Mouse (Mus musculus): ENCODE results near the gene Rpl6. TPM values are rescaled to one million over a fixed set of nuclear protein-coding genes. Genes with fewer than 3 reads are reported as not detected.

Gene Rpl6
- polyA plus RNA-seq, 1 experiment from 2014 or later = 617 TPM

DNA sequence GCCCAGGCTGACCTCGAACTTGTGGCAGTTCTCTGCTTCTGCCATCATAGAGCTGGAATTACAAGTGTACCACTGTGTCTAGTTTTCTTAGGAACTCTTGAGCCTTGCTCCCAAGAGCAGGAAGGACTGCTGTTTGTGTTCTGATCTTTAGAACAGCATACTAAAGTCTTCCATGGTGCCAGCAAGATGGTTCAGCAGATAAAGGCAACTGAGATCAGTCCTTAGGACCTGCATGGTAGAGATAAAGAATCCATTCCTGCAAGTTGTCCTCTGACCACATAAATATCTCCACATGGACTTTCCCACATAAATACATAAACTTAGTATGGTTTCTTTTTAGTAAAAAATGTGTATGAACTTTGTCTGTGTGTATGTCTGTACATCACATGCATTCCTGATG lies 38.4 kb downstream of the Rpl6 start:
- no peak overlapping the region for H3K4me2 ChIP-seq (replicated peaks)
- H3K36me3 ChIP-seq = no peaks in the 10 kb centered on the region
- H3K4me1 ChIP-seq = no peaks in the 10 kb centered on the region
- H3K27me3 ChIP-seq = no peaks in the 10 kb centered on the region
- H3K9me3 ChIP-seq (replicated peaks) = no peaks in the 10 kb centered on the region
- H3K9ac ChIP-seq = no peak overlapping the region
- no peak for ATAC-seq (ENCODE audit: insufficient number of reproducible peaks, low FRiP score, low TSS enrichment, low read depth)
- WGBS = 84% methylated on average over 1 of the region's 1 CpGs
- H3K27ac ChIP-seq (replicated peaks) = no peak overlapping the region
- H3K4me3 ChIP-seq (replicated peaks) = no peak overlapping the region

DNA sequence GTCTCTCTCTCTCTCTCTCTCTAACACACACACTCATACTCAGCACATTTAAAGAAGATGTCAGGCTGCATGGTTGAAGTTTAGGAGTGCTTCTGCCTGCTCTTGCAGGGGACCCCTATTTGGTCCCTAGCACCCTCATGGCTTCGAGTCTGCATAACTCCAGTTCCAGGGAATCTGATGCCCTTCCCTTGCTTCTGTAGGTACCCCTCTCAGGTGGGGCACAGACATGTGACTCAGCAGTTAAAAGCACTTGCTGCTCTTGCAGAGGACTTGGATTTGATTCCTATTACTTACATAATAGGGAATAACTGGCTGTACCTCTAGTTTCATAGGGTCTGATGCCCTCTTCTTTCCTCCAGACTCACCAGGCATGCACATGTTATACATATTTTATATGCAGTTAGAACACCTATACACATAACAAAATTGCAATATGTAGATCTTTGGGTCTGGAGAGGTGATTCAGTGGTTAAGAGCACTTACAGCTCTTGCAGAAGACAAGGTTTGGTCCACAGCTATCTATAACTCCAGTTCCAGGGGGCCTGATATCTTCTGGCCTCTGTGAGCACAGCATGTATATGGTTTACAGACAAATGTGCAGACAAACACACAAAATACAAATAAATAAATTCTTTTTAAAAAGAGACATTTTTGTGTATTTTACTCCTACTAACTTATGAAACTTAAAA lies 39.5 kb downstream of the Rpl6 start:
- whole genome bisulfite sequencing = 89% methylated on average over 1 of the region's 1 CpGs
- Histone ChIP-seq H3K36me3 (no peaks in the 10 kb centered on the region), H3K9ac (no peak overlapping the region), H3K27ac (replicated peaks) (no peak overlapping the region), H3K4me3 (replicated peaks) (no peak overlapping the region), H3K4me2 (replicated peaks) (no peak overlapping the region), H3K9me3 (replicated peaks) (no peaks in the 10 kb centered on the region), H3K4me1 (no peaks in the 10 kb centered on the region), H3K27me3 (no peaks in the 10 kb centered on the region)
- ATAC-seq (ENCODE audit: insufficient number of reproducible peaks, low FRiP score, low TSS enrichment, low read depth) = no peak

DNA sequence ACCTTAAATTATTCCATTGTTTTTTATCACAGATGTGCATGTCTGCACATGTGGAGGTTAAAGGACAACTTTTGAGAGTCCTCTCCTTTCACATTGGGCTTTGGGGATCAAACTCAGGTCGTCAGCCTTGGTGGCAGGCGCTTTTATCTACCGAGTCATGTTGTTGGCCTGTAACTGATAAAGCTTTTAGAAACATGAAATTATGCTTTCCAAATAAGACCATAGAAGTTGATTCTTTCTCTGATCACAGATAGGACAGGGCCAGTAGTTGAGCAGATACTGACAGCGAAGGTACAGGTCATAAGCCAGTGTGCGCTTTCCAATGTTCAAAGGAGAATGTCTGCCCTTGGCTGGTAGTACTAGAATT lies 40.1 kb downstream of the Rpl6 start:
- H3K36me3 ChIP-seq = no peaks in the 10 kb centered on the region
- H3K9ac ChIP-seq = no peak overlapping the region
- H3K4me3 ChIP-seq (replicated peaks) = no peak overlapping the region
- H3K27ac ChIP-seq (replicated peaks) = no peak overlapping the region
- no peak overlapping the region for H3K4me2 ChIP-seq (replicated peaks)
- no peaks in the 10 kb centered on the region for H3K4me1 ChIP-seq
- no peak for ATAC-seq (ENCODE audit: insufficient number of reproducible peaks, low FRiP score, low TSS enrichment, low read depth)
- no peaks in the 10 kb centered on the region for H3K27me3 ChIP-seq
- H3K9me3 ChIP-seq (replicated peaks) = no peaks in the 10 kb centered on the region
- WGBS = 89% methylated on average over 5 of the region's 5 CpGs

DNA sequence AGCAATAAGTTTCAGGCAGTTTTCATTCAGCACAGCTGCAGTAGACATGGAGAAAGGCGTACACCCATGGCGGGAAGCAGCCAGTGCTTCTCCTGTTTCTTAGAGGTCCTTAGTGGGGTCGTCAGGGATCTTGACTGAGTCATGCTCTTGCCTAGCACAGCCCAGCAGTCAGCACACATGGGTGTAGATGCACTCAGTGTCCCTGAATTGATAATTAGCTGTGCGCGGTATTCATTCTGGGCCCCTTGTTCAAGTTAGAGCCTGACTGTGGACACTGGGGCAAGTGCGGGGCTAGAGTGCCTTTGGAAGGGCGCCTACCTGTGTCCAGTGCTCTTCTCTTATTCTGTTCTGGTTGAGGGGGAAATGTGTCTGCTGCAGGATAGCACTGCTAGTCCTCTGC lies 40.9 kb downstream of the Rpl6 start:
- ATAC-seq (ENCODE audit: insufficient number of reproducible peaks, low FRiP score, low TSS enrichment, low read depth) = no peak
- no peak overlapping the region for H3K4me3 ChIP-seq (replicated peaks)
- H3K27ac ChIP-seq (replicated peaks) = no peak overlapping the region
- H3K4me1 ChIP-seq = no peaks in the 10 kb centered on the region
- H3K9me3 ChIP-seq (replicated peaks) = no peaks in the 10 kb centered on the region
- WGBS = 86% methylated on average over 7 of the region's 7 CpGs
- no peaks in the 10 kb centered on the region for H3K36me3 ChIP-seq
- H3K9ac ChIP-seq = no peak overlapping the region
- no peaks in the 10 kb centered on the region for H3K27me3 ChIP-seq
- H3K4me2 ChIP-seq (replicated peaks) = no peak overlapping the region

DNA sequence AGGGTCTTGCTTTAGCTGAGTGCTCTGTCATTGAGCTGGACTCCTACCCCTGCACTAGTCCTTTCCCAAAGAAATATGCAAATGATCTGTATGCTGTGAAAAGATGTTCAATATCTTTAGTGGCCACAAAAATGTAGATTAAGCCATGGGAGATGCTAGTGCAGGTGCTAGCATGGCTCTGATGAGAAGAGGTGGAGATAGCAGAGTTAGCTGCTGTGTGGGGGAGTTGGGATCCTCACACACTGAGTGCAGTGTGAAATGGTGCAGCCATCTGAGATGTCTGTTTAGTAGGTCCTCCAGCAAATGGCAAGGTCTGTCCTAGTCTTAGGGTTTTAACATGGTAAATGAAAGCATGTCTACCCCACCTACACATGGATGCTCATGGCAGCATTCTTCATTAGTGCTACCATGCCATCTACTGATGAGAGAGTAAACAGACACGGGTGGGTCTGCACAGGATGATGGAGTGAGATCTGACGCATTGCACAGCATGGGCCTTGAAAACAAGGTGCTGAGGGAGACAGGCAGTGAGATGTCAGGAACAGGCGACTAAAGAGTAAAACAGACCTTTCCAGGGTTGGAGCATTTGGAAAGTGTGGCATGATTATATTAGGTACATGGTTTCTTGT lies 44.6 kb downstream of the Rpl6 start:
- Histone ChIP-seq H3K9ac (no peak overlapping the region), H3K9me3 (replicated peaks) (no peaks in the 10 kb centered on the region)
- WGBS = 85% methylated on average over 3 of the region's 3 CpGs

DNA sequence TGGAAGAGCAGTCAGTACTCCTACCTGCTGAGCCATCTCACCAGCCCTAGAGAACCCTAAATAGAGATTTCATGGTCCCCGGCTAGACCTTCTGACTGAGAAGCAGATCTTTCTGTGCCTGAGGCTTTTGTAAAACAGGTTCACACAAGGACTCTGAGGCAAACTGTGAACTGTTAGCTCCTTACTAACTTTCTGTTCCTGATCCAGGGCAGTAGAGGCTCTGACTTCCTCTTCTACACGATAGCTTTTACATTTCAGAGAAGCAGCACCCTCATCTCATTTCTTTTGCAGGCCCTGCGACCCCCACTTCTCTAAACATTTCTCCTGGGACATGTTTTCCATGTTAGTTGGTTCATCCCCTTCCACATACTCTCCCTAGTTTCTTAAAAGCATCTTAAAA lies 45.4 kb downstream of the Rpl6 start:
- Histone ChIP-seq H3K27ac (replicated peaks) (no peak overlapping the region), H3K9me3 (replicated peaks) (no peaks in the 10 kb centered on the region), H3K4me1 (no peaks in the 10 kb centered on the region), H3K4me3 (replicated peaks) (no peak overlapping the region), H3K4me2 (replicated peaks) (no peak overlapping the region), H3K27me3 (no peaks in the 10 kb centered on the region), H3K9ac (no peak overlapping the region), H3K36me3 (peaks cover 10% of the 10 kb centered on the region)
- no peak for ATAC-seq (ENCODE audit: insufficient number of reproducible peaks, low FRiP score, low TSS enrichment, low read depth)
- 82% methylated on average over 3 of the region's 3 CpGs for WGBS

More for the DNA sequence above, 44.6 kb downstream of the Rpl6 start:
- no peak for ATAC-seq (ENCODE audit: insufficient number of reproducible peaks, low FRiP score, low TSS enrichment, low read depth)
- H3K36me3 ChIP-seq = peaks cover 3% of the 10 kb centered on the region
- H3K4me1 ChIP-seq = no peaks in the 10 kb centered on the region
- no peaks in the 10 kb centered on the region for H3K27me3 ChIP-seq
- no peak overlapping the region for H3K4me3 ChIP-seq (replicated peaks)
- no peak overlapping the region for H3K4me2 ChIP-seq (replicated peaks)
- H3K27ac ChIP-seq (replicated peaks) = no peak overlapping the region

DNA sequence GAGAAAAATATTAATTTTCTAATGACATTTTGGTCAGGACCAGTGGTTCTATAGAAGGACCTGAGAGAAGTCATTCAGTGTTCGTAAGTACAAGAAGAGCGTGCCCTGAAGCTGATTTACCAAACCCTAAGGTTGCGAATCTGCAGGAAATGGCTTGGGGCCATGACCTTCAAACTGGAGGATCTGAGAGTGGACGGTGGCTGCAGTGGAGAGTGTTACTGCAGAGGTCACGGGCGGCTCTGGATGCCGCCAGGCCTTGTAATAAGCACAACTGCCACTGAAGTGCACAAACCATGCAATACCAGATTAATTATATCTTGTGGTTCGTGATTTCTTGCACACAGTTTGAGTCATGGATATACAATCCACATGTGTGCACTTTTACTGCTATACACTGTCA lies 47.5 kb downstream of the Rpl6 start:
- no peak overlapping the region for H3K27ac ChIP-seq (replicated peaks)
- H3K36me3 ChIP-seq = peaks cover 10% of the 10 kb centered on the region
- no peak overlapping the region for H3K4me3 ChIP-seq (replicated peaks)
- H3K4me2 ChIP-seq (replicated peaks) = no peak overlapping the region
- H3K9ac ChIP-seq = no peak overlapping the region
- ATAC-seq (ENCODE audit: insufficient number of reproducible peaks, low FRiP score, low TSS enrichment, low read depth) = no peak
- H3K4me1 ChIP-seq = no peaks in the 10 kb centered on the region
- H3K27me3 ChIP-seq = no peaks in the 10 kb centered on the region
- 58% methylated on average over 8 of the region's 8 CpGs for WGBS
- no peaks in the 10 kb centered on the region for H3K9me3 ChIP-seq (replicated peaks)

DNA sequence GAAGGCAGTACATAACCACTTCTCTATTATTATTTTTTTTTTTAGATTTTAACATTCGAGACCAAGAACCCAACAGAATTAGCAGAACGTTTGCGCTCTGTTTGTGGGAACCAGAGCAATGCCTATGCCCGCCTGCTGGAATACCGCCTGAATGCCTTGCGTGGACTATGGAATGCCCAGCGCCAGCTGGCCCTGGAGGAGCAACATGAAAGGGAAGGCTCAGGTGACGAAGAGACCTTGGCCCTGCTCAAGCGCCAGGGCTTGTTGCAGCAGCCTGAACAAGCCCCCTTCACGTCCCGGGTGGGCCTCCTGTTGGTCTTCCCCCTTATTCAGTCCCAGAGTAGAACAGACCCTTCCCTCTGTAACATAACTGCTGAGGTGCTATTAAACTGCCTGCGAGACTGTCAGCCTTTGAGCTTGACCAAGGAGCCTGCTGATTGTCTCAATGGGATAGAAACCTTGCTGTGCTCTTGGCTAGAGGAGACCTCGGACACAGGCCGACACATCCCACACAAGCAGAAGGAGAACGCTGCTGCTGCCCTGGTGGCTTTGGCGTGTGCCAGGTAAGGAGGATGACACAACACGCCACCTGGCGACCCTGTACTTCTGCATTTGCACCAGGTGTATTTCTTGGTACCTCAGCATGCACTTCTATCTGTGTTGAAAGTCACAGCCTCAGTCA lies 49.7 kb downstream of the Rpl6 start:
- 86% methylated on average over 18 of the region's 18 CpGs for WGBS
- no peak overlapping the region for H3K27ac ChIP-seq (replicated peaks)
- H3K36me3 ChIP-seq = peaks cover 18% of the 10 kb centered on the region
- ATAC-seq (ENCODE audit: insufficient number of reproducible peaks, low FRiP score, low TSS enrichment, low read depth) = no peak
- H3K9me3 ChIP-seq (replicated peaks) = no peaks in the 10 kb centered on the region
- no peak overlapping the region for H3K4me2 ChIP-seq (replicated peaks)
- no peaks in the 10 kb centered on the region for H3K27me3 ChIP-seq
- H3K4me1 ChIP-seq = no peaks in the 10 kb centered on the region
- no peak overlapping the region for H3K9ac ChIP-seq
- no peak overlapping the region for H3K4me3 ChIP-seq (replicated peaks)

DNA sequence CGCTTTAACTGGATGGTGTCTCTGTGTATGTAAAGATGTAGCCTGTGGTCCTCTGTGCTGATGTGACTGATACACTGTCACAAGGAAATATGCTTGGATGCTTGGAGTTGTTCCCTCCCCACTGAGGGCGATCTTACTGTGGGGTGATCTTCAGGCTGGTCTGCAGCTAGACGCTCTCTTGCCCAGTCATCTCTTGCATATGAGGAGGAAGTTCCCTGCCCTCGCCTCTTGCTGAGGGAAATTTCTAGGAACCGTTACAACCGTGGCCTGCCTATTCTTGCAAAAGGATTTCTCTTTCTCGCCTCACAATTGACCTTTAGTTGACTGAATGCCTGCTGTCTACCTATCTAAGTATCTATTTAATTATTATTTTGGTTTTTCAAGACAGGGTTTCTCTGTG lies 50.7 kb downstream of the Rpl6 start:
- no peak overlapping the region for H3K4me3 ChIP-seq (replicated peaks)
- H3K27ac ChIP-seq (replicated peaks) = no peak overlapping the region
- ATAC-seq (ENCODE audit: insufficient number of reproducible peaks, low FRiP score, low TSS enrichment, low read depth) = no peak
- WGBS = 91% methylated on average over 7 of the region's 7 CpGs
- peaks cover 25% of the 10 kb centered on the region for H3K36me3 ChIP-seq
- H3K27me3 ChIP-seq = no peaks in the 10 kb centered on the region
- no peaks in the 10 kb centered on the region for H3K9me3 ChIP-seq (replicated peaks)
- no peak overlapping the region for H3K9ac ChIP-seq
- H3K4me1 ChIP-seq = no peaks in the 10 kb centered on the region
- no peak overlapping the region for H3K4me2 ChIP-seq (replicated peaks)

Other genes starting within 250 kb of the Rpl6 start
- gene Rph3a, start 194.4 kb upstream of the Rpl6 start, polyA plus RNA-seq (2015; fragmentation: Nextera tagmentation; extraction: Ambion mirVana) = 0.19 TPM in 1 of 2 replicates, not detected in the other
- 21.1 and 24.3 TPM in 2 replicates for gene Ptpn11, start 13.1 kb upstream of the Rpl6 start, polyA plus RNA-seq (2015; fragmentation: Nextera tagmentation; extraction: Ambion mirVana)
- 5.5 and 5.7 TPM in 2 replicates for gene Hectd4, start 15.7 kb downstream of the Rpl6 start, polyA plus RNA-seq (2015; fragmentation: Nextera tagmentation; extraction: Ambion mirVana)
- gene Trafd1, start 181.2 kb downstream of the Rpl6 start, polyA plus RNA-seq (2015; fragmentation: Nextera tagmentation; extraction: Ambion mirVana) = 81.8 and 93.6 TPM in 2 replicates
- 39.4 and 40.6 TPM in 2 replicates for gene Naa25, start 193.5 kb downstream of the Rpl6 start, polyA plus RNA-seq (2015; fragmentation: Nextera tagmentation; extraction: Ambion mirVana)
- gene Tmem116, start 247.4 kb downstream of the Rpl6 start, polyA plus RNA-seq (2015; fragmentation: Nextera tagmentation; extraction: Ambion mirVana) = 2.3 and 2.9 TPM in 2 replicates
- 175 and 195 TPM in 2 replicates for gene Erp29, start 248.0 kb downstream of the Rpl6 start, polyA plus RNA-seq (2015; fragmentation: Nextera tagmentation; extraction: Ambion mirVana)

Data from embryonic facial prominence, embryonic 15.5 days (tissue).